Mouse (Mus musculus) megakaryocyte-erythroid progenitor cell, adult 5-6 weeks (primary cell): Measurements from ENCODE around the gene Accsl. TPM values are rescaled to one million over a fixed set of nuclear protein-coding genes. Genes with fewer than 3 reads are reported as not detected.

Experiments used
- ATAC-seq: replicated peaks from 2 replicates; pipeline ENCODE4 v1.8.0; 2016; ENCODE audit warnings: mild to moderate bottlenecking, inconsistent platforms; ENCODE audit not compliant: severe bottlenecking, poor library complexity, low FRiP score, low TSS enrichment
- total RNA-seq, 2 experiments: library from RNA; stranded (forward) in 1 of 2; stranded (reverse) in 1 of 2; fragments of 200-1000, 215-1000 nt in 1 of 2; fragments of >200 nt in 1 of 2; fragmentation: Nextera tagmentation in 1 of 2; gene quantifications; 2 replicates each; pipeline ENCODE4 v1.2.3; 2014 to 2017

The Accsl gene
- total RNA-seq, 2 experiments from 2014 or later, result not detected

- no peak for ATAC-seq
These were observed 11.5 kb upstream of the Accsl start for GRCm38 (mm10) chr2:93880450-93880849.

GRCm38 (mm10) chr2:93877005-93877404, 8.0 kb upstream of the Accsl start:
- no peak for ATAC-seq

- ATAC-seq, result no peak
These were observed 5.6 kb upstream of the Accsl start for GRCm38 (mm10) chr2:93874606-93875005.

GRCm38 (mm10) chr2:93874227-93874514, 5.2 kb upstream of the Accsl start:
- ATAC-seq, result no peak

- ATAC-seq, result no peak
These were observed 4.7 kb upstream of the Accsl start for GRCm38 (mm10) chr2:93873449-93874226.

- ATAC-seq, result no peak
These were observed 3.3 kb upstream of the Accsl start for GRCm38 (mm10) chr2:93872257-93872656.

GRCm38 (mm10) chr2:93871411-93871925, 2.5 kb upstream of the Accsl start:
- no peak for ATAC-seq

GRCm38 (mm10) chr2:93870842-93871241, 1.9 kb upstream of the Accsl start:
- peak; percentile 72 for ATAC-seq

GRCm38 (mm10) chr2:93868566-93868965, 391 bp downstream of the Accsl start:
- ATAC-seq, result no peak

GRCm38 (mm10) chr2:93863229-93863628, 5.7 kb downstream of the Accsl start:
- ATAC-seq, result no peak

- no peak for ATAC-seq
These were observed 10.1 kb downstream of the Accsl start for GRCm38 (mm10) chr2:93858845-93859244.

- no peak for ATAC-seq
These were observed 17.7 kb downstream of the Accsl start for GRCm38 (mm10) chr2:93851303-93851702.

GRCm38 (mm10) chr2:93850317-93850944, 18.5 kb downstream of the Accsl start:
- peak; percentile 45 for ATAC-seq

- ATAC-seq, result peak; percentile 87
These were observed 19.4 kb downstream of the Accsl start, which contains the start of gene Accs for GRCm38 (mm10) chr2:93849505-93850089. Gene Accs, minus strand, starts transcription at chr2:93849943.

- no peak for ATAC-seq
These were observed 27.6 kb downstream of the Accsl start for GRCm38 (mm10) chr2:93841349-93841748.

- no peak for ATAC-seq
These were observed 28.8 kb downstream of the Accsl start for GRCm38 (mm10) chr2:93840109-93840508.

- ATAC-seq, result no peak
These were observed 30.0 kb downstream of the Accsl start for GRCm38 (mm10) chr2:93838931-93839330.

- ATAC-seq, result no peak
These were observed 32.6 kb downstream of the Accsl start for GRCm38 (mm10) chr2:93836232-93836785.

GRCm38 (mm10) chr2:93835596-93835995, 33.4 kb downstream of the Accsl start:
- ATAC-seq, result no peak

- ATAC-seq, result peak; percentile 89
These were observed 45.4 kb downstream of the Accsl start for GRCm38 (mm10) chr2:93823519-93823918.
